Mouse (Mus musculus) c-Kit-positive CD71-negative TER-119-negative erythroid progenitor cells, embryonic 14.5 days (primary cell): ENCODE measurements around the gene Olfr649.

Experiments used
- DNase-seq: peaks from one replicate; pipeline ENCODE4 v3.0.0-alpha.2; 2013; ENCODE audit warnings: low read depth

Olfr649 gene

DNA sequence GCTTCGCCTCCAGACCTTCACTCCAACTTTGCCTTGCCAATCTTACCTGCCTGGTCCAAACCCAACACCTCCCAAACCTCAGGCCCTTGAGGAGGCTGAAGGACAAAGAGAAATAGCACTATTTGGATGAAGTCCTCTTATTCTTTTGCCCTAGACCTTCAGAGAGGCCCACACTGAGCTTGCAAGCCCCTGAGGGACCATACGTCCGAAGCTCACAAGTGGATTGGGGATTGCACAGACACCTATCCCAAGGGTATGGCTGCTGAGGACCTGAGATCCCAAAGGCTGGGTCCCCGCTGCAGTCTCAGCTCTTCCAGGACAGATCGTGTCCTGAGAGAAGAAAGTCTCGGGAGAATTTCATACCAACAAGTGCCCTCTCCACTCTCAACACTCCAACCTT, at the start of gene Olfr649:
TSS of gene Olfr649 (minus strand) at position 101 of the 400 bp plus-strand sequence.
- DNase-seq = no peak

DNA sequence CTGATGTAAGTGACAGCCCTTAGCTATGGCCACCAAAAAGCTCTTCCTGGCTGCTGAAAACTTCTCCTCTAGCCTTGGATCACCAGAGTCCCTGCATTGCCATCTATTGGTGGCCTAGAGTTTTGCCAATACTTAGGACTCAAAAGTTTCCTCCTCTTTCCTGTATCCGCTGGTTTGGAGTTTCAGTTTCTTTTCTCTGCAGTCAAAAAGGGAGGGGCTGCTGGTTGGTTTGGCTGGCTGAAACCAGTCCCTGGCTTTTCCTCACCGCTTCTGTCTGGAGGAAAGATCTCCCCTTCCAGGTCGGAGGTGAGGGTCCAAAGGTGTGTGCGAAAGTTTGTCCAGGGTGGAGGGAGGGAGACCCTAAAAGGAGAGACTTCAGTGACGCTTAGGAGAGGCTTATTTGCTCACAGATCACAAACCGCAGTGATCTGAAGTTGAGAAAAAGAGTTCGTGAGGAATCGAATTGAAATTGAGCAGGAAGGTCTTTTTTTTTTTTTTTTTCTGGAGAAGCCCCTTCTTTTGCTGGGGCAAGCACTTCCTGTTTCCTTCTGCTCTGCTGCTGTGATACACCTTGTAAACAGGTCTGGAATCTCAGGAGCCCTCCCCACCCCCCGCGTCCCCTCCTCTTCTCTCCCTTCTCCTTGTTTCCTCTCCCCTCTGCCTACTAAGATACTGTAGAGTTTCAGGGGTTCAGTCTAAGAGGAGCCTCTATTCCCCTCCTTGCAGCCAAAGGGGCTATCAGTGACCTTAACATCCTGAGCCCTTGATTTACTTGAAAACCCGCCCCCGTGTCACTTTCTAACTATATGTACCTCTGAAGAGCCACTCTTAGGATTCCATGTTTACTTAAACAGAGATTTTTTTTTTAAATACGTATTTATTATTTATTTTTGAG, 48.7 kb upstream of the Olfr649 start, which contains the start of gene Trim34a:
TSS of gene Trim34a (plus strand) at position 171 of the 895 bp plus-strand sequence.
- DNase-seq = peak; percentile 69

DNA sequence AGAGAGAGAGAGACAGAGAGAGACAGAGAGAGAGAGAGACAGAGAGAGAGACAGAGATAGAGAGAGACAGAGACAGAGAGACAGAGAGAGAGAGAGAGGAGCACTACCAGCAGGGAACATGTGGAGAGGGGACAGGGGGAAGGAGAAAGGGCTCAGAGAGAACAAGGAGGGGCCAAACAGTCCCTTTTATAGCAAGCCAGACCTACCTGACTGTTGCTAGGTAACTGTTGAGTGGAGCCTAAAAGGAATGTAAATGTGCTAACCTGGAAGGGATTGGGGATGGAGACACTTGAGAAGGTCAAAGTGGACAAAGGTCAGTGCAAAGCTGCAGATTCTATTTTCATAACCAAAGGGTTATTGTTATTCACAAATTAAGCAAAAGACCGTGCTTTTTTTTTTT, 47.8 kb upstream of the Olfr649 start:
- DNase-seq = no peak

DNA sequence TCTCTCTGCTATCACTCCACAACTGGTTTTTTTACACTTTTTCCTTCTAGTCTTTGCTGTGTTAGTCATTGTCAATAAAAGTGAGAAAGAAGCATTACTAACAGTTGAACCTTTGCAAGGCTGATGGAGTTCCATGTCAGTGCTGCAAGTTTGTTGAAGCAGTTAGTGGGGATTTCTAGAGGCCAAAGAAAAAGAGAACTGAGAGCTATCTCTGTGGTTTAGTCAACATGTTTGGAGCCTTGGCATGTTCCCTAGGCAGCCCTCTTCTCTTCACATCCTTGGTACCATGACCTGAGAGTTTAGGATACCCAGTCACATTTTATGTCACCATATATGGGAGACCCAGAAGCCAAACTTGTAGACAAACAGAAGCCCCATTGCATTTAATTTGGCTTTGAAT, 45.1 kb upstream of the Olfr649 start:
- no peak for DNase-seq

DNA sequence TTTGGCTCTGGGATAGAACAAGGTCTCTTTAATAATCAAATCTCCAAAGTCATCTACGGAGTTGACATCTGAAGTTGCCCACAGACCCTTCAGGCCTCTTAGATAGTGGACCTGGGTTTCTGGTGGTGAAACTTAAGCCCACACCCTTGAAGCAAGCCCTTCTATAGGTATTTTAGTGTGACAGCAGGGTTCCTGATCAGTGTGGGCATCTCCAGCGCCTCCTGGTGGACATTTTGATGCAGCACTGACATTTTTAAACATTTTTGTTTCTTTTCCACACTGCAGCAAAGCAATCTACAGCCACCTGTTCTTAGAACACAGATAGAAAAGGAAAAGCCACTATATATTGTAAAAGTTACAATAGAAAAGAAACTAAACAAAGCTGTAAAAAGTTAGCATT, 35.4 kb upstream of the Olfr649 start:
- no peak for DNase-seq

DNA sequence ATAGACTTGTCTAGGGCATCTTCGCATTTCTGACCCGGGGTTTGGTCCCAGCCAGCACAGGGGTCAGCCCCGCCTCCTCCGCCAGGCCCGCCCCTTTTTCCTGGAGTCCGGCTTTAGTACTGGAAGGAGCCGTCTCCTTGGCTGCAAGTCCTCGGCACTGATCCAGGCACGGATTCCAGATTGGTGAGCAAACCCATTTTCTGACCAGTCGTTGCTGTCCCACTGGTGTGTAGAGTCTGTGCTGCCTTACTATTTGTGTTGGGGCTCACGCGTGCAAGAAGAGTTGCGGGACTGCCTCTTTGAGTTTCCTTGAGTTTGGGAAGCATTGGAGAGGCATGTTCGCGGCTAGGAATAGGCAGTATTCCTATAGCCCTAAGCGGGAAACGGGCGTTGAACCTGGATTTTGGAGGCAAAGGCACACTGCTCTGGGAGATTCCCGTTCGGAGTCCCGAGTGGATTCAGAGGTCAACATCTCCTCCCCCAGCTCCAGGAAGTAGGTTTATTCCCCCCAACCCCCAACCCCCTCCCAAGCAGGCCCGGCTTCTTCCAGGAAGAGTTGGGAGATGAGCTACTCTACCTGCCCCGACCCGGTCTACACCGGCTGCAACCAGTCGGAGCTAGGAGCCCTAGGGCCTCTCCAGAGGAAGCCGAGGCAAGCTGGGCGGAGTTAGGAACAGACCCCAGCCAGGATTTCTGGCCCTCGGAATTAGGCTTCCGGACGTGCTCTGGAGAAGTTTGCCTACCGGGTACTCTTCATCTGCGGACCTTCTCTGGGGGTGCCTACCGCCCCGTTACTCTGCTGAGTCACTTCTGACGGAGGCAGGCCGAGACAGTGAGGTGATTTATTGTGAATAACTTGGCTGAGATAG, 23.1 kb upstream of the Olfr649 start, which contains the start of gene Trim6:
TSS of gene Trim6 (plus strand) at position 93 of the 869 bp plus-strand sequence.
- no peak for DNase-seq

DNA sequence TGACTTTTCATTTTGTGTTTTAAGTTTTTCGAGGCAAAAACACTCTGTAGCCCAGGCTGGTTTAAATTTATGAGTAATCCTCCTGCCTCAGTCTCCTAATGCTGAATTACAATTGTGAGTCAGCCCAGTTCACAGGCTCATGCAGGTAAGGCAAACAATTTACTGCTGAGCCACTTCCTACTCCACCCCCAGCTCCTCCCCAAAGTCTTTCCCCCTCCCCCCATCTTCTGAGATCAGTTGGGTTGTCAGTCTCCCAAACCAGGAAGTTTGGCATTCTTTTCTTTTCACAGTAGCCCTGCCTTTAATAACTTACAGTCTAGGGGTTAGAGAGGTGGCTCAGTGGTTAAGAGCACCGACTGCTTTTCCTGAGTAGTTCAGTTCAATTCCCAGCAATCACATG, 22.1 kb upstream of the Olfr649 start:
- DNase-seq = no peak

DNA sequence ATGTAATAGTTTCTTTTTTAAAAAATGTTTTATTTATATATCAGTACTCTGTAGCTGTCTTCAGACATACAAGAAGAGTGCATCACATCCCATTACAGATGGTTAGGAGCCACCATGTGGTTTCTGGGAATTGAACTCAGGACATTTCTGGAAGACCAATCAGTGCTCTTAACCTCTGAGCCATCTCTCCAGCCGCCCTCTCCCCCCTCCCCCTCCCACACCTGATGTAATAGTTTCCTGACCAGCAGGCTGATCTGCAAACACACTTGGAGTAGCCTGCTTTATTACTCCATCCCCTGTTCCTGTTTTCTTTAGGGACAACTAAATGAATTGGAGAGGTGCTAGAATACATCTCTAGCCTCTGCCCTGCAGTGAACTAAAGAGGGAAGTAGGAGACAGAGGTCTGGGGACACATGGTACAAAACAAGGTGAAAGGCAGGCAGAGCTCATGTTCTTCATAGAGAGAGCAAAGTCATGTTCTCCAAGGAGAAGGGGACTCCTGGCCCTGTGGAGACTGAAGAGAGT, 20.3 kb upstream of the Olfr649 start:
- DNase-seq = no peak

DNA sequence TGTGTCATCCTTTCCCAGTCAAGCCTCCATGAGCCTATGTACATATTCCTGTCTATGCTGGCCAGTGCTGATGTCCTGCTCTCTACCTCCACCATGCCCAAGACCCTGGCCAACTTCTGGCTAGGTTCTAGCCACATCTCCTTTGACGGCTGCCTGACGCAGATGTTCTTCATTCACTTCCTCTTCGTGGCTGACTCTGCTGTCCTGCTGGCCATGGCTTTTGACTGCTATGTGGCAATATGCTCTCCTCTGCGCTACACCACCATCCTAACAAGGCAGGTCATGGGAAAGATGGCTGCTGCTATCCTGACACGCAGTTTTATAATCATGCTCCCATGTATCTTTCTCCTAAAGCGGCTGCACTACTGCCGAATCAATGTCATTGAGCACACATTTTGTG, 10.4 kb upstream of the Olfr649 start:
- no peak for DNase-seq

DNA sequence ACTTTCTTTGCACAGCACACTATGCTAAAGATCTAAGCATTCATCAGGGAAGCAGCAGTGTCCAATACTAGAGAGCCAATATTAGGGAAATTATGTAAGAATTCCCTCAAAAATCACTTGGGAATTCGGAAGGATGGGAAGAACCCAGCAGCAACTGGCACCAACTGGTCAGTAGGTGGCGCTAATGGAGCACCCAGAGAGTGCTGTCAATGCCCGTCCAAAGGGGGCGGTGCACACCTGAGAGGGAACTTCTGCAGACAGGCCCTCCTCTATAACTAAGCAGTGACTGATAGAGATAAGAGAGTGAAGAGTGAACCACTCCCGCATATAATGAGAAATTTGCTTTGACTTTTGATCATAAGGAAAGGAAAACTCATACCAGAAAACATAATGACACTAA, 4.0 kb upstream of the Olfr649 start:
- DNase-seq = peak; percentile 56

DNA sequence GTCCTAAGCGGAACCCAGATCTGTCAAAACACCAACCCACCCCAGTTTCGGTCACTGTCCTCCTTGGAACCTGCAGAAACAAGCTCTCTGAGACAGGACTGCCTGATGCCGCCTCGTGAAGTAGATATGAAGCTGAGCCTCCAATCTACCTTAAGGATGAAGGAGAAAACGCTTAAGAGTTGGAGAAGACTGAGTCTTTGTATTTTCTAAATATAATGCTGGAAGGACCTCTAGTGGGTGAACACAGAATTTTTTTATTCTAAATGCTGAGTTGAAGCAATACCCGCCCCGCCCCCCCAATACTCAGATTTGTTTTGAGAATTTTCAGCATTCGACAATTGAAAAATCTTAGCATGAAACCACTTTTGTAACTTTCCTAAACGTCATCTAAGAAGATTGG, 4.5 kb downstream of the Olfr649 start:
- DNase-seq = no peak

DNA sequence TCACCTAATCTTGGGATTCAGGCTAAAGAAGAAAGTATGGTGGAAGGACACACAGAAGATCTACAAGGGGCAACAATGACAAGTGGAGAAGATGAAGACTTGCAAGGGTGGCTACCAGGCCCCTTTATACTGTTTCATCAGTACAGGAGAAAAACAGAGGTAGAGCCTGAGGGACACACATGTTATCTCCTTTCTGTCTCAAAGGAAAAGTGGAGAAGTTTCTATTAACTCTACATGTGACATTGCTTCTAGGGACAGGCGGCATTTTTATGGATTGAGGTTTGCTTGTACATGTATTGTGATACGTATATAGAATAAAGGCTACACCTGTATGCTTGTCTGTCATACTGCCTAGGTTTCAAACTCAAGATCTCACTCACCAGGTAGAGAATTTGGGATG, 12.5 kb downstream of the Olfr649 start, which contains the start of gene Olfr648:
TSS of gene Olfr648 (minus strand) at position 101 of the 400 bp plus-strand sequence.
- no peak for DNase-seq

DNA sequence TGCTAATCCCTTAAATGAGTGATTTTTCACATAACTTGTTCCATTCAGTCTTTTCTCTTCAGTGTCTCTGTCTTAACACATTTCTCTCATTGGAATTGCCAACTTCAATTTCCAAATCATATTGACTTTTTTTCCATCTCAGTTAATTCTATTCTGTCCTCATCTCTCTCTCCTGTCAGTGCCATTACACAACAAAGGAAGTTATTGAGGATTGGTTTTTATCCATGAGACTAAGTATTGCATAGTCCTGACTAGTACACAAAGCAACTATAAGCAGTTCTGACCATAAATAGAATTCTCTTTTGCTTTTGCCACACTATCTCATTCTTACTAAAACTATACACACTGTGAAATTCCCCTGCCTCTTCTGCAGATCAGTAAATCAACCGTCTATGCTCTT, 16.7 kb downstream of the Olfr649 start:
- DNase-seq = no peak

DNA sequence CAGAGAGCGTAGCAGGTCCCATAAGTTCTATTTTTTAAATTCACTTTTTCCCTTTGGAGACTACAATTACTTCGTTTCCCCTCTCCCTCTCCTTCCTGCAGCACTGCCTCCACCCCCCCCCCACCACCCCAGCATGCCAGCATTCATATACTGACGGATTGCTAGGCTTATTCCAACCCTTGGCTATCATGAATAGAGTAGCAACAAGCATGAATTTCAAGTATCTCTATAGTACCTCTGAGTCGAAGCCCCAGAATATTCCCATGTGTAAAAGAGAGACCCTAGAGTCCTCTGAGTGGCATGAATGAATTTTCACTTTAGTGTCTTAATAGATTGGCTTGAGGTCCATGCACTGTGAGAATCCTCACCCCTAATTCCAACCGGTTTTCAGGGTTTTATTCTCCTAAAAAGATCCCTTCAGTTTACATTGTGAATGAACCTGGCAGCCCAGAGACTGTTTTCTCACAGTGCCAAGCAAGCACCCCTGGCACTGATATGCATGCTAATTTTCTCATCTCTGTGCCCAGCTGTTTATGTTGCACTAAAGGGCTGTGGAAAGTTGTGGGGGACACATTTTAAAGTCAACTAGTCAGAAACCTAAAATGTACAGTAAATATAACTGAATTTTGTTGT, 17.2 kb downstream of the Olfr649 start:
- no peak for DNase-seq

DNA sequence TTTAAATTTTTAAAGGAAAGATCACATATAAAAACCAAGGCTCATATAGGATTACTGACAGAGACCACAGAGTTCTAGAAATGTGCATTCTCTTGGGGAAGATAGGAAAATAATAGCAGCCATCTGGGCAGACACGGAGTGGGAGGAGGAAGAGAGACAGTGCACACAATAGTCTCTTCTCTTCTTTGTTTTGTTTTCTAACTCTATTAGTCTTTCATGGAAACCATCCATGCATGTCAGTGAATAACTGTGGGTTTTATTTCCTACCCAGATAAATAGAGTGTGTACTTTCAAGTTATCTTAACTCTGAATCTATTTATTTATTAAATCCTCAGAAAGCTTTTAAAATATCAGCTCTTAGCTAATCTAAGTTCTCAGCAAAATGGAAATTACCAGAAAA, 20.7 kb downstream of the Olfr649 start:
- DNase-seq = no peak

DNA sequence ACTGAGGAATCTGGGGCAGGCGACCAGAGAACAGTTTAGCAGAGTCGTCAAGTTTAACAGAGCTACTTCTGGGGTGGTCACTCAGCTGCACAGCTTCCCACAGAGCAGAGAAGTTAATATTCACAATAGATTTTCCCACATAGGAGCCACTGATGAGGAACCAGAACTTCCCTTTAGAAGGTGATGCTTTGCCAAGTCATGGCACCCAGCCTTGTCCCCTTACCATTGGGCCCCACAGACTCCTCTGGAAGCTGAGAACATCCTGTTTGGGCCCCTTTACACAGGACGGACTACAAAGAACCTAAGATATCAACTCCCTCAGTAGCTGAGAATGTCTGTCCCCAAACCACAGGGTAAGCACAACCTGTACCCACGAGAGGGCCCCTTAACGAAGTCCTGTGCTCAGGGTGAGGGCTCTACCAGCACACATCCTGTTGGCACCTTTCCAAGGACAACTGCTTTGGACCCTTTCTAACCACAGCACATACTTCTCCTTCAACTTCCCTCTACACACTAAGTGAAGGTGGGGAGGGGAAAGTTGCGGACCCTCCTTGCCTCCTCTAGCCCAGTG, 26.1 kb downstream of the Olfr649 start:
- DNase-seq = peak; percentile 44

DNA sequence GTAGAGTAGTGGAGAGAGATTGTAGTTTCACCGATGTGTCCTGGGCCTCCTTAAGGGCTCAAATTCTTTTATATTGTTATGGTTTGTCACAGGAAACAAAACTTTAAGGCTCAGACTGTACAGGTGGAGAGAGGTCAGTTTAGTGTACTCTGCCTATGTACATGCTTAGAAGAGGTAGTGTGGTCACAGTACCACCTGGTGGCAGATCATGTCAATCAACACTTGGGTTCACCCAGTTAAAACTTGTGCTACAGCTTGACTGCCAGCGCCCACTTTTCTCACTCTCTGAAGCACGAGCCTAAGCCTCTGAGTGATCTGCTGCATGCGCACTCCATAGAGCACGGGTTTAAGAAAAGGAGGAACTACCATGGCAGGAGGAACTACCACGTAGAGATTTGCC, 28.7 kb downstream of the Olfr649 start:
- DNase-seq = peak; percentile 12

DNA sequence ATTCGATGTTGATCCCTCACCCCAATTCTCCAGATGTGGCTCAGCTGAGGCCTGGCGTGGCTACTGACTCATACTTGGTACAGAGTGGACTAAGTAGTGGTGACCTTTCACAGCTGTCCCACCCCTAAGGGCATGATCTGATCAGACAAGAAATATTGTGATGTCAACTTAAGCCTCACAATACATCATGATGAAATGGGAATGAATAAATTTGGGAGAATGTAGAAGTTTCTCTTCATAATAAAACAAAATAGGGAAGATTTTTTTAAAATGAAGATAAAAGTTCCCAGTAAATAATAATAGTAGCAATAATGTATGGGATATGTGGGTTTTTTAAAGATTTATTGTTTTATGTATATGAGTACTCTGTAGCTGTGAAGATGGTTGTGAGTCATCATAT, 45.3 kb downstream of the Olfr649 start, which contains the start of gene Ubqlnl:
TSS of gene Ubqlnl (minus strand) at position 101 of the 400 bp plus-strand sequence.
- no peak for DNase-seq

DNA sequence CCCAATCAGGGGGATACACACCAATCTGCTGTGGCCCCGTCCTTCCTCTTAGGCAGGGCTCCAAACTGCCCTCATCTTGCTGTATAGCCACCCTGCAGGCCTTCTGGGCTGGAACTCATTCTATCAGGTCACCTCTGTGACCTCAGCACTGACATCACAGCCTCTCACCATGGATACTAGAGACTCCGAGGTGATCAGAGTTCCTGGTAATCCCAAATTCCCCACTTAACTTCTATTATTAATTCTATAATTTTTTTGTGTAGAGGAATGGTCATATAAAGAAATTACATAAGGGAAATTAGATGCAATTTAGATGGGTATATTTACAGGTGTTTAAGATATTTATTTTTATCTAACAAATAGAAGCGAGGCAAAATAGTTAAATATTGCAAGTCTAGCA, 52.6 kb downstream of the Olfr649 start, which contains the start of gene Ubqln3:
TSS of gene Ubqln3 (minus strand) at position 101 of the 400 bp plus-strand sequence.
- no peak for DNase-seq
